Mouse (Mus musculus) CH12.LX (cell line): ENCODE data around the gene Disp3. TPM values are rescaled to one million over a fixed set of nuclear protein-coding genes. Genes with fewer than 3 reads are reported as not detected.

ENCODE experiments used
- DNase-seq: peaks from one replicate; pipeline ENCODE4 v3.0.0-alpha.2; 2013; ENCODE audit errors: extremely low read depth
- H3K27ac ChIP-seq: 2 replicates; pipeline ENCODE4 v1.5.1; 2012; ENCODE audit warnings: low read depth, mild to moderate bottlenecking, control low read depth, moderate library complexity; ENCODE audit not compliant: insufficient read depth
- H3K27me3 ChIP-seq: replicated peaks from 2 replicates; pipeline ENCODE3; 2012; ENCODE audit warnings: inconsistent platforms
- H3K36me3 ChIP-seq, 2 experiments: replicated peaks in 1 of 2; 2 replicates each; pipeline versions ENCODE3 to v1.6.1; 2012; ENCODE audit warnings: inconsistent platforms in 1 of 2, low read length in 1 of 2, mild to moderate bottlenecking in 1 of 2, mixed read lengths in 1 of 2, moderate library complexity in 1 of 2; ENCODE audit not compliant: control insufficient read depth in 1 of 2, insufficient read depth in 1 of 2
- H3K4me1 ChIP-seq, 2 experiments: 2 replicates each; pipeline ENCODE4 v1.6.1; 2012; ENCODE audit warnings: inconsistent platforms in 1 of 2, moderate library complexity in 1 of 2; ENCODE audit not compliant: insufficient read depth in 2 of 2, control insufficient read depth in 1 of 2
- H3K4me2 ChIP-seq: 2 replicates; pipeline ENCODE4 v1.6.1; 2012; ENCODE audit warnings: low read depth, mild to moderate bottlenecking, control low read depth; ENCODE audit not compliant: poor library complexity, insufficient read depth, severe bottlenecking
- H3K4me3 ChIP-seq, 3 experiments: fragments of 150-350 bp in 1 of 3; sonication (generic) in 1 of 3; replicated peaks in 1 of 3; 2 replicates each; pipeline versions ENCODE3 to v1.5.1; 2011 to 2012; ENCODE audit warnings: low read depth in 2 of 3, low read length in 2 of 3, mild to moderate bottlenecking in 2 of 3, moderate library complexity in 2 of 3, control low read depth in 1 of 3, improper control_type of control experiment in 1 of 3, inconsistent platforms in 1 of 3, mixed read lengths in 1 of 3; ENCODE audit not compliant: poor library complexity in 1 of 3
- H3K79me2 ChIP-seq: replicated peaks from 2 replicates; pipeline ENCODE4 v1.6.1; 2012; ENCODE audit warnings: mild to moderate bottlenecking, moderate library complexity; ENCODE audit not compliant: control insufficient read depth, poor library complexity, insufficient read depth, severe bottlenecking; ENCODE audit errors: extremely low read depth
- H3K9ac ChIP-seq: 2 replicates; pipeline ENCODE4 v1.6.1; 2012; ENCODE audit warnings: low read depth, mild to moderate bottlenecking, control low read depth, moderate library complexity; ENCODE audit not compliant: insufficient read depth
- H3K9me3 ChIP-seq: replicated peaks from 2 replicates; pipeline ENCODE3; 2012; ENCODE audit warnings: low read length, inconsistent platforms, mixed read lengths
- BHLHE40 ChIP-seq: IDR thresholded peaks from 2 replicates; pipeline ENCODE4 v1.6.1; 2011; ENCODE audit warnings: mild to moderate bottlenecking, low read depth, low read length, improper control_type of control experiment
- CHD1 ChIP-seq: IDR thresholded peaks from 2 replicates; pipeline ENCODE4 v1.6.1; 2012; ENCODE audit warnings: low read depth, low read length, improper control_type of control experiment, inconsistent platforms
- CHD2 ChIP-seq: IDR thresholded peaks from 2 replicates; pipeline ENCODE4 v1.6.1; 2011; ENCODE audit warnings: low read length, improper control_type of control experiment
- CTCF ChIP-seq, 2 experiments: IDR thresholded peaks in 1 of 2; conservative IDR thresholded peaks in 1 of 2; 2 replicates each; pipeline ENCODE4 v1.5.1; 2011 to 2012; ENCODE audit warnings: low read depth in 2 of 2, low read length in 2 of 2, improper control_type of control experiment in 1 of 2, inconsistent platforms in 1 of 2, mild to moderate bottlenecking in 1 of 2, moderate library complexity in 1 of 2
- E2F4 ChIP-seq: IDR thresholded peaks from 2 replicates; pipeline ENCODE4 v1.6.1; 2011; ENCODE audit warnings: low read depth, low read length, improper control_type of control experiment; ENCODE audit not compliant: insufficient replicate concordance
- ELF1 ChIP-seq: IDR thresholded peaks from 2 replicates; pipeline ENCODE4 v1.6.1; 2014; ENCODE audit warnings: low read depth, mild to moderate bottlenecking, inconsistent platforms, low read length, improper control_type of control experiment
- GABPA ChIP-seq: IDR thresholded peaks from 2 replicates; pipeline ENCODE4 v1.6.1; 2012; ENCODE audit warnings: low read depth, low read length, improper control_type of control experiment, inconsistent platforms; ENCODE audit not compliant: insufficient replicate concordance
- HCFC1 ChIP-seq: IDR thresholded peaks from 2 replicates; pipeline ENCODE4 v1.6.1; 2012; ENCODE audit warnings: low read depth, mild to moderate bottlenecking, inconsistent platforms, low read length, improper control_type of control experiment
- JUN ChIP-seq: IDR thresholded peaks from 2 replicates; pipeline ENCODE4 v1.6.1; 2011; ENCODE audit warnings: low read depth, mild to moderate bottlenecking, low read length, improper control_type of control experiment, moderate library complexity; ENCODE audit not compliant: insufficient read depth
- JUND ChIP-seq: conservative IDR thresholded peaks from 2 replicates; pipeline ENCODE4 v1.6.1; 2011; ENCODE audit warnings: low read depth, low read length, improper control_type of control experiment
- KAT2A ChIP-seq: IDR thresholded peaks from 2 replicates; pipeline ENCODE4 v1.6.1; 2012; ENCODE audit warnings: low read length, improper control_type of control experiment, inconsistent platforms; ENCODE audit not compliant: insufficient replicate concordance
- MAFK ChIP-seq: IDR thresholded peaks from 2 replicates; pipeline ENCODE4 v1.6.1; 2011; ENCODE audit warnings: low read length, improper control_type of control experiment; ENCODE audit not compliant: insufficient replicate concordance
- MAX ChIP-seq: IDR thresholded peaks from 2 replicates; pipeline ENCODE4 v1.6.1; 2011; ENCODE audit warnings: low read length, improper control_type of control experiment
- MXI1 ChIP-seq: IDR thresholded peaks from 2 replicates; pipeline ENCODE4 v1.6.1; 2011; ENCODE audit warnings: mild to moderate bottlenecking, low read depth, low read length, improper control_type of control experiment
- MYC ChIP-seq: IDR thresholded peaks from 2 replicates; pipeline ENCODE4 v1.6.1; 2011; ENCODE audit warnings: low read depth, mild to moderate bottlenecking, improper control_type of control experiment, low read length
- NELFE ChIP-seq: IDR thresholded peaks from 2 replicates; pipeline ENCODE4 v1.6.1; 2011; ENCODE audit warnings: low read depth, low read length, improper control_type of control experiment
- POLR2A ChIP-seq: IDR thresholded peaks from 2 replicates; pipeline ENCODE4 v1.6.1; 2011; ENCODE audit warnings: low read depth, mild to moderate bottlenecking, improper control_type of control experiment, low read length
- POLR2AphosphoS2 ChIP-seq: IDR thresholded peaks from 2 replicates; pipeline ENCODE4 v1.6.1; 2011; ENCODE audit warnings: low read depth, low read length, improper control_type of control experiment
- RAD21 ChIP-seq: IDR thresholded peaks from 2 replicates; pipeline ENCODE4 v1.6.1; 2011; ENCODE audit warnings: low read depth, mild to moderate bottlenecking, low read length, improper control_type of control experiment, moderate library complexity
- RCOR1 ChIP-seq: conservative IDR thresholded peaks from 2 replicates; pipeline ENCODE4 v1.6.1; 2012; ENCODE audit warnings: low read depth, mild to moderate bottlenecking, inconsistent platforms, low read length, improper control_type of control experiment
- SMC3 ChIP-seq: IDR thresholded peaks from 2 replicates; pipeline ENCODE4 v1.6.1; 2011; ENCODE audit warnings: low read depth, low read length, improper control_type of control experiment
- TCF12 ChIP-seq: IDR thresholded peaks from 2 replicates; pipeline ENCODE4 v1.6.1; 2014; ENCODE audit warnings: low read depth, mild to moderate bottlenecking, inconsistent platforms, low read length, improper control_type of control experiment
- UBTF ChIP-seq: IDR thresholded peaks from 2 replicates; pipeline ENCODE4 v1.6.1; 2012; ENCODE audit warnings: low read depth, mild to moderate bottlenecking, inconsistent platforms, low read length, improper control_type of control experiment, moderate library complexity
- USF2 ChIP-seq: conservative IDR thresholded peaks from 2 replicates; pipeline ENCODE4 v1.6.1; 2011; ENCODE audit warnings: low read depth, low read length, improper control_type of control experiment
- ZMIZ1 ChIP-seq: IDR thresholded peaks from 2 replicates; pipeline ENCODE4 v1.6.1; 2012; ENCODE audit warnings: low read depth, mild to moderate bottlenecking, inconsistent platforms, low read length, improper control_type of control experiment
- ZNF384 ChIP-seq: IDR thresholded peaks from 2 replicates; pipeline ENCODE4 v1.6.1; 2012; ENCODE audit warnings: low read depth, low read length, improper control_type of control experiment, inconsistent platforms
- dilution Hi-C: fragments of 300-500 bp; cut with MboI; formaldehyde crosslinking; loops from 2 replicates; pipeline ENCODE4 v1.14.3; 2020; ENCODE audit warnings: low sequenced_read_pairs; ENCODE audit not compliant: extremely low pct_unique_long_range_greater_than_20kb, extremely low pct_ligation_motif_present
- in situ Hi-C: fragments of 300-500 bp; cut with MboI; formaldehyde crosslinking; loops from 3 replicates; pipeline ENCODE4 v1.14.3; 2019; ENCODE audit warnings: low sequenced_read_pairs, low pct_ligation_motif_present, low pct_unique_long_range_greater_than_20kb, mixed read lengths
- polyA plus RNA-seq: library from polyadenylated mRNA; unstranded; fragments of >175 nt; gene quantifications from 2 replicates; pipeline ENCODE4 v1.2.1, GENCODE M21; 2012; ENCODE audit warnings: low read depth; ENCODE audit not compliant: insufficient read length
- total RNA-seq, 2 experiments: library from RNA; depleted of rRNA; stranded (reverse); fragments of 300-350 nt in 1 of 2; fragments of >200 nt in 1 of 2; gene quantifications; 2 replicates each; pipeline ENCODE4 v1.2.3; 2012 to 2014

Gene Disp3
- total and polyA plus RNA-seq, 3 experiments: not detected

GRCm38 (mm10) chr4:148218238-148218637, 69.5 kb downstream of the Disp3 start:
- Histone ChIP-seq H3K79me2 (no peaks in the 10 kb centered on the region), H3K4me1 (no peaks in the 10 kb centered on the region), H3K4me2 (no peak overlapping the region), H3K36me3 (no peaks in the 10 kb centered on the region), H3K27me3 (peaks cover 78% of the 10 kb centered on the region), H3K9ac (no peak overlapping the region), H3K27ac (no peak overlapping the region), H3K9me3 (no peaks in the 10 kb centered on the region), H3K4me3 (no peak overlapping the region)
- no peak for DNase-seq
- TF ChIP-seq JUND (no peak), POLR2A (no peak), MAX (no peak), USF2 (no peak), NELFE (no peak), JUN (no peak), POLR2AphosphoS2 (no peak), RCOR1 (no peak), TCF12 (no peak), CTCF (conservative IDR thresholded peaks at IDR 0.05 in 1 of 2, IDR thresholded peaks at IDR 0.05 in 1 of 2; ENCODE audit: low read depth in 2 of 2, low read length in 2 of 2) (no peak), UBTF (no peak)
- dilution Hi-C loops (no loop called here), in situ Hi-C loops (no loop called here)

GRCm38 (mm10) chr4:148215264-148215900, 72.4 kb downstream of the Disp3 start:
- Histone ChIP-seq H3K4me1 (no peaks in the 10 kb centered on the region), H3K36me3 (no peaks in the 10 kb centered on the region), H3K9ac (no peak overlapping the region), H3K27me3 (peaks cover 77% of the 10 kb centered on the region), H3K79me2 (no peaks in the 10 kb centered on the region), H3K4me2 (no peak overlapping the region), H3K9me3 (no peaks in the 10 kb centered on the region), H3K4me3 (no peak overlapping the region), H3K27ac (no peak overlapping the region)
- DNase-seq: no peak
- TF ChIP-seq ZNF384: no peak
- no peak for TF ChIP-seq CHD2
- TF ChIP-seq MXI1: no peak
- no peak for TF ChIP-seq MAX
- TF ChIP-seq MAFK: no peak
- no peak for TF ChIP-seq ZMIZ1
- no peak for TF ChIP-seq HCFC1
- no peak for TF ChIP-seq UBTF
- no peak for TF ChIP-seq POLR2AphosphoS2
- no peak for TF ChIP-seq BHLHE40
- TF ChIP-seq RAD21: no peak
- no peak for TF ChIP-seq SMC3
- no peak for TF ChIP-seq GABPA
- no peak for TF ChIP-seq E2F4
- no peak for TF ChIP-seq CHD1
- TF ChIP-seq KAT2A: no peak
- no peak for TF ChIP-seq MYC
- TF ChIP-seq ELF1: no peak
- dilution Hi-C loops (no loop called here), in situ Hi-C loops (no loop called here)
